Mouse (Mus musculus) cerebellum, adult 2 months (tissue): ENCODE data around the gene Atp6ap1l.

Experiments used
- CTCF ChIP-seq: fragments of 200-500 bp; IDR thresholded peaks from 2 replicates; pipeline ENCODE4 v1.5.1; 2011; ENCODE audit warnings: low read depth, mild to moderate bottlenecking, control low read depth, low read length, moderate library complexity, borderline replicate concordance; ENCODE audit not compliant: insufficient read depth
- POLR2A ChIP-seq: fragments of 200-500 bp; IDR thresholded peaks from 2 replicates; pipeline ENCODE4 v1.6.1; 2011; ENCODE audit warnings: low read length, control low read depth, borderline replicate concordance; ENCODE audit not compliant: insufficient read depth

DNA sequence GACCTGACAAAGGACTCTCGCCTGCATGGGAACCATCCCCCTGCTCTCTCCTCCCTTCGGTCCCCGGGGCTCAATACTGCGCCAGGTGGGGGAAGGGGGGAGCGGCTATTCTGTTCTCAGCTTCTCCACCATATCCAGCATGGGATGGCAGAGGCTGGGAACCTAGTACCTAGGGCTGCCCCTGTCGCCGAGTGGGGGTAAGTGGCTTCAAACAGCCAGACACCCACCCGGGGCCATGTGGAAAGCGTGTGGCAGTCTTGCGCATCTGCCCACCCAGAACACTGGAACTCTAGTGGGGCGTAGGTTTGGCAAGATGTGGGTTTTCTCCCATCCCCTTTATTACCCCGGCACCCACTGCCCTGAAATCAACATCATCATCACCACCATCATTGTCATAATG lies 2.2 kb upstream of the Atp6ap1l start:
- no peak for TF ChIP-seq POLR2A
- TF ChIP-seq CTCF, result no peak
